Mouse (Mus musculus): ENCODE data around the gene Wdr37.
A peak's percentile ranks its signal among the peaks of the same experiment; 100 is the strongest.

The Wdr37 gene

GRCm38 (mm10) chr13:8840941-8841340, 30.8 kb downstream of the Wdr37 start:
- DNase-seq (ENCODE audit: extremely low read depth, low read depth) = no peak

- no peak for DNase-seq (ENCODE audit: extremely low read depth, low read depth)
Observed at GRCm38 (mm10) chr13:8839937-8840336, 31.8 kb downstream of the Wdr37 start.

GRCm38 (mm10) chr13:8839111-8839510, 32.6 kb downstream of the Wdr37 start:
- no peak for DNase-seq (ENCODE audit: extremely low read depth, low read depth)

- DNase-seq (ENCODE audit: extremely low read depth, low read depth) = no peak
Observed at GRCm38 (mm10) chr13:8838394-8838793, 33.3 kb downstream of the Wdr37 start.

GRCm38 (mm10) chr13:8834573-8834972, 37.1 kb downstream of the Wdr37 start:
- DNase-seq (ENCODE audit: extremely low read depth, low read depth) = no peak

GRCm38 (mm10) chr13:8831546-8832251, 40.0 kb downstream of the Wdr37 start:
- no peak for DNase-seq (ENCODE audit: extremely low read depth, low read depth)

GRCm38 (mm10) chr13:8830696-8831095, 41.0 kb downstream of the Wdr37 start:
- no peak for DNase-seq (ENCODE audit: extremely low read depth, low read depth)

- no peak for DNase-seq (ENCODE audit: extremely low read depth, low read depth)
Observed at GRCm38 (mm10) chr13:8829784-8830183, 41.9 kb downstream of the Wdr37 start.

GRCm38 (mm10) chr13:8828946-8829345, 42.8 kb downstream of the Wdr37 start:
- DNase-seq (ENCODE audit: extremely low read depth, low read depth) = no peak

- DNase-seq (ENCODE audit: extremely low read depth, low read depth) = no peak
Observed at GRCm38 (mm10) chr13:8823546-8823945, 48.2 kb downstream of the Wdr37 start.

GRCm38 (mm10) chr13:8823120-8823519, 48.6 kb downstream of the Wdr37 start:
- DNase-seq (ENCODE audit: extremely low read depth, low read depth) = no peak

GRCm38 (mm10) chr13:8822201-8822600, 49.5 kb downstream of the Wdr37 start:
- no peak for DNase-seq (ENCODE audit: extremely low read depth, low read depth)

- no peak for DNase-seq (ENCODE audit: extremely low read depth, low read depth)
Observed at GRCm38 (mm10) chr13:8805931-8806330, 65.8 kb downstream of the Wdr37 start.

- DNase-seq (ENCODE audit: extremely low read depth, low read depth) = no peak
Observed at GRCm38 (mm10) chr13:8800576-8800975, 71.1 kb downstream of the Wdr37 start.

GRCm38 (mm10) chr13:8793217-8793616, 78.5 kb downstream of the Wdr37 start:
- DNase-seq (ENCODE audit: extremely low read depth, low read depth) = no peak

GRCm38 (mm10) chr13:8785185-8785584, 86.5 kb downstream of the Wdr37 start:
- peak; percentile 56 for DNase-seq (ENCODE audit: extremely low read depth, low read depth)

GRCm38 (mm10) chr13:8784308-8785061, 87.2 kb downstream of the Wdr37 start:
- peak; percentile 33 for DNase-seq (ENCODE audit: extremely low read depth, low read depth)

- no peak for DNase-seq (ENCODE audit: extremely low read depth, low read depth)
Observed at GRCm38 (mm10) chr13:8783686-8784307, 87.9 kb downstream of the Wdr37 start.

GRCm38 (mm10) chr13:8782636-8783035, 89.1 kb downstream of the Wdr37 start:
- no peak for DNase-seq (ENCODE audit: extremely low read depth, low read depth)

- peak; percentile 84 for DNase-seq (ENCODE audit: extremely low read depth, low read depth)
Observed at GRCm38 (mm10) chr13:8780441-8780840, 91.3 kb downstream of the Wdr37 start.

GRCm38 (mm10) chr13:8770616-8771015, 101.1 kb downstream of the Wdr37 start:
- no peak for DNase-seq (ENCODE audit: extremely low read depth, low read depth)

- DNase-seq (ENCODE audit: extremely low read depth, low read depth) = no peak
Observed at GRCm38 (mm10) chr13:8769654-8770227, 102.0 kb downstream of the Wdr37 start.
